19 mouse cellular contexts compared by ENCODE assay signal in the genomic region with DNA sequence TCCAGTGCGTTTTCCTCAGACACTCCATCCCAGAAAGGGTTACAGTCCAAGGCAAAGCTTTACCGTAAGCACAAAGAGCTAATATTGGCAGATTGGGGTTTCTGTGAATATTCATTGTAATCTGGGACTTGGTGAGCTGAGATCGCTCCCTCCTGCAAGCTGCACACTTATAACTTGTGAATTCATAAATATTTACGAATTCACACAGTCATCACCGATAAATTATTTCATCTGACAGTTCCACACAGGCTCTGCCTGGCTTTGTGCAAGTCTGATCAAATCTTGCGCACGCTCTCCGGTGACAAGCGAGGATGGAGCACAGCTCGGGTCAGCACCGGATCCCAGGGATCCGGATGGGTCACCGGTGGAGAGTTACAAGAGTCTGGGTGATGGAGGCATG. TPM values are rescaled to one million over a fixed set of nuclear protein-coding genes. Genes with fewer than 3 reads are reported as not detected.
DNase-seq lines count a peak whose midpoint lies in the region; ATAC-seq lines count a peak whose summit lies in the region.
"Had no signal": no experiment of that assay in that cellular context is flagged by ENCODE, and none has a peak within 500 bp of the region (broad histone marks: within the 10 kb centered on the region; RNA-seq: fewer than 3 reads in every experiment).

No protein-coding gene starts in this region.

- H3K4me2 ChIP-seq in heart, embryonic 15.5 days: no peak overlapping the region
- no peak overlapping the region for H3K4me2 ChIP-seq in heart, embryonic 11.5 days
- H3K4me2 ChIP-seq in forebrain, embryonic 14.5 days (ENCODE audit: low read length): no peak overlapping the region; the same call in 1 of the 2 replicates
- H3K4me2 ChIP-seq in hindbrain, embryonic 15.5 days: no peak overlapping the region
- H3K4me2 ChIP-seq in neural tube, embryonic 13.5 days: no peak overlapping the region
- H3K4me2 ChIP-seq: kidney, embryonic 15.5 days had no signal

- H3K27ac ChIP-seq in heart, embryonic 15.5 days: peak overlapping the region; percentile 73
- no peak overlapping the region for H3K27ac ChIP-seq in heart, embryonic 11.5 days (ENCODE audit: low read depth, low read length)
- H3K27ac ChIP-seq in forebrain, embryonic 14.5 days (ENCODE audit: low read depth, low read length): peak overlapping the region; percentile 88
- H3K27ac ChIP-seq in hindbrain, embryonic 15.5 days (replicated peaks): 0 out of 2 replicates have a peak overlapping the region, but pooled peaks have one; percentile 32
- peak overlapping the region; percentile 29 for H3K27ac ChIP-seq in neural tube, embryonic 13.5 days (replicated peaks)
- H3K27ac ChIP-seq: kidney, embryonic 15.5 days; liver, embryonic 14.5 days had no signal

- no peaks in the 10 kb centered on the region for H3K9me3 ChIP-seq in heart, embryonic 15.5 days (replicated peaks)
- H3K9me3 ChIP-seq in heart, embryonic 11.5 days (replicated peaks; ENCODE audit: control insufficient read depth, low read length): no peaks in the 10 kb centered on the region
- no peaks in the 10 kb centered on the region for H3K9me3 ChIP-seq in forebrain, embryonic 14.5 days (replicated peaks; ENCODE audit: control insufficient read depth, low read length)
- no peaks in the 10 kb centered on the region for H3K9me3 ChIP-seq in hindbrain, embryonic 15.5 days
- H3K9me3 ChIP-seq in neural tube, embryonic 13.5 days: peaks cover 4% of the 10 kb centered on the region; the same call in 1 of the 2 replicates
- H3K9me3 ChIP-seq: kidney, embryonic 15.5 days had no signal

- H3K4me1 ChIP-seq in heart, embryonic 15.5 days (replicated peaks): peaks cover 19% of the 10 kb centered on the region
- H3K4me1 ChIP-seq in heart, embryonic 11.5 days (ENCODE audit: control insufficient read depth, insufficient read depth, low read length): peaks cover 7% of the 10 kb centered on the region
- H3K4me1 ChIP-seq in forebrain, embryonic 14.5 days (ENCODE audit: control insufficient read depth, insufficient read depth, low read length): peaks cover 35% of the 10 kb centered on the region
- H3K4me1 ChIP-seq in hindbrain, embryonic 15.5 days (replicated peaks): peaks cover 18% of the 10 kb centered on the region
- H3K4me1 ChIP-seq in neural tube, embryonic 13.5 days (replicated peaks): peaks cover 17% of the 10 kb centered on the region

- no peaks in the 10 kb centered on the region for H3K36me3 ChIP-seq in heart, embryonic 15.5 days
- no peaks in the 10 kb centered on the region for H3K36me3 ChIP-seq in heart, embryonic 11.5 days (ENCODE audit: control insufficient read depth, insufficient read depth, low read length)
- no peaks in the 10 kb centered on the region for H3K36me3 ChIP-seq in forebrain, embryonic 14.5 days (ENCODE audit: control insufficient read depth, insufficient read depth, low read length)
- no peaks in the 10 kb centered on the region for H3K36me3 ChIP-seq in hindbrain, embryonic 15.5 days
- no peaks in the 10 kb centered on the region for H3K36me3 ChIP-seq in neural tube, embryonic 13.5 days
- H3K36me3 ChIP-seq: kidney, embryonic 15.5 days had no signal

- 78% methylated on average over 13 of the region's 13 CpGs for WGBS in heart, embryonic 15.5 days
- WGBS in heart, embryonic 11.5 days (ENCODE audit: insufficient replicate concordance): 81% methylated on average over 13 of the region's 13 CpGs
- WGBS in forebrain, embryonic 14.5 days: 62% methylated on average over 13 of the region's 13 CpGs
- 52% methylated on average over 13 of the region's 13 CpGs for WGBS in hindbrain, embryonic 15.5 days
- 63% methylated on average over 13 of the region's 13 CpGs for WGBS in neural tube, embryonic 13.5 days

- ATAC-seq in heart, embryonic 15.5 days (replicated peaks; ENCODE audit: insufficient number of reproducible peaks, insufficient read depth, low FRiP score, low read depth): no peak
- no peak for ATAC-seq in heart, embryonic 11.5 days (replicated peaks; ENCODE audit: insufficient number of reproducible peaks, low FRiP score, low TSS enrichment)
- peak; percentile 65; the same call in 1 of the 2 replicates for ATAC-seq in forebrain, embryonic 14.5 days
- ATAC-seq in hindbrain, embryonic 15.5 days (ENCODE audit: low FRiP score, low read depth): no peak
- ATAC-seq in neural tube, embryonic 13.5 days (ENCODE audit: low read depth): peak; percentile 41; the same call in 1 of the 2 replicates

- no peak overlapping the region for H3K4me3 ChIP-seq in heart, embryonic 15.5 days
- no peak overlapping the region for H3K4me3 ChIP-seq in heart, embryonic 11.5 days (ENCODE audit: low read depth, low read length)
- no peak overlapping the region for H3K4me3 ChIP-seq in forebrain, embryonic 14.5 days (ENCODE audit: low read depth, low read length)
- no peak overlapping the region for H3K4me3 ChIP-seq in hindbrain, embryonic 15.5 days
- no peak overlapping the region for H3K4me3 ChIP-seq in neural tube, embryonic 13.5 days
- H3K4me3 ChIP-seq: kidney, embryonic 15.5 days had no signal

- H3K9ac ChIP-seq in heart, embryonic 15.5 days: no peak overlapping the region
- no peak overlapping the region for H3K9ac ChIP-seq in heart, embryonic 11.5 days (ENCODE audit: low read depth, low read length)
- H3K9ac ChIP-seq in forebrain, embryonic 14.5 days (ENCODE audit: low read length): peak overlapping the region; percentile 30
- no peak overlapping the region for H3K9ac ChIP-seq in hindbrain, embryonic 15.5 days
- no peak overlapping the region; the same call in 1 of the 2 replicates for H3K9ac ChIP-seq in neural tube, embryonic 13.5 days
- H3K9ac ChIP-seq: kidney, embryonic 15.5 days; liver, embryonic 14.5 days had no signal

- H3K27me3 ChIP-seq in heart, embryonic 15.5 days: no peaks in the 10 kb centered on the region
- H3K27me3 ChIP-seq in heart, embryonic 11.5 days (ENCODE audit: control insufficient read depth, insufficient read depth, low read length): no peaks in the 10 kb centered on the region
- no peaks in the 10 kb centered on the region for H3K27me3 ChIP-seq in forebrain, embryonic 14.5 days (replicated peaks; ENCODE audit: control insufficient read depth, insufficient read depth, low read length)
- no peaks in the 10 kb centered on the region for H3K27me3 ChIP-seq in hindbrain, embryonic 15.5 days
- no peaks in the 10 kb centered on the region for H3K27me3 ChIP-seq in neural tube, embryonic 13.5 days

- peak; percentile 87 for DNase-seq in forebrain, embryonic 14.5 days (ENCODE audit: low spot score)
- DNase-seq in left cerebral cortex, adult 8-10 months (ENCODE audit: low spot score in 2 of 2): no peak
- DNase-seq in ovary, postnatal 10 days (ENCODE audit: low spot score): no peak
- DNase-seq: cerebellum, adult 11 months; left cerebral cortex, postnatal 4 days; spleen, adult 18-20 months had no signal

RNA-seq across cellular contexts. Expression of a gene that starts 16.4 kb away (rescaled TPM):
- polyA plus RNA-seq in heart, embryonic 15.5 days (2015; fragmentation: Nextera tagmentation; extraction: Ambion mirVana): not detected in 2 replicates
- not detected in 2 replicates for polyA plus RNA-seq in heart, embryonic 11.5 days (2014; fragmentation: Nextera tagmentation; extraction: Ambion mirVana)
- not detected in 2 replicates for polyA plus RNA-seq in forebrain, embryonic 14.5 days (2014; fragmentation: Nextera tagmentation; extraction: Ambion mirVana)
- not detected in 2 replicates for polyA plus RNA-seq in hindbrain, embryonic 15.5 days (2015; fragmentation: Nextera tagmentation; extraction: Ambion mirVana)
- polyA plus RNA-seq in neural tube, embryonic 13.5 days (2015; fragmentation: Nextera tagmentation; extraction: Ambion mirVana): not detected in 2 replicates
- total RNA-seq in left cerebral cortex, adult 8-10 months (2022): not detected
- total RNA-seq: adrenal gland, postnatal 4 days; gastrocnemius, adult 8-10 months; heart, postnatal 25 days; left cerebral cortex, postnatal 4 days; MEL had no signal
- polyA plus RNA-seq: C2C12; cortical plate, adult 2 months; kidney, embryonic 15.5 days; liver, embryonic 14.5 days; thymus, postnatal 0 days had no signal

Comparison
In these comparisons a context has a peak if more than half of its experiments do, and no peak if none do; other contexts are left out.
1. ATAC-seq: peak in forebrain, embryonic 14.5 days (single experiment) and neural tube, embryonic 13.5 days (single experiment); none in heart, embryonic 15.5 days (single experiment), heart, embryonic 11.5 days (single experiment) and hindbrain, embryonic 15.5 days (single experiment).